Mouse (Mus musculus): ENCODE data around the gene Tmem165. TPM values are rescaled to one million over a fixed set of nuclear protein-coding genes. Genes with fewer than 3 reads are reported as not detected.

The Tmem165 gene
- polyA plus RNA-seq (2021; fragmentation: Nextera tagmentation): 2.9 and 3.8 TPM in 2 replicates
- long read RNA-seq, experiment 1, partial matches to known transcripts: 3 of 7 reads
- long read RNA-seq, experiment 1, other reads (novel, unspliced or antisense): 0 of 7 reads
- long read RNA-seq, experiment 2, transcript Tmem165-201 (6 exons, 1,897 nt): major isoform, 13 of 13 reads
- long read RNA-seq, experiment 2, partial matches to known transcripts: 0 of 13 reads
- long read RNA-seq, experiment 2, other reads (novel, unspliced or antisense): 0 of 13 reads

GRCm38 (mm10) chr5:76183750-76184261, at the start of gene Tmem165:
Gene Tmem165, plus strand, starts transcription at chr5:76183880.

GRCm38 (mm10) chr5:76139808-76140729, 43.6 kb upstream of the Tmem165 start, which contains the start of gene Srd5a3:
Gene Srd5a3, plus strand, starts transcription at chr5:76140271.

Other genes with a start within 250 kb of the Tmem165 start
- 2.7 and 2.9 TPM in 2 replicates for gene Kdr, start 205.4 kb upstream of the Tmem165 start, polyA plus RNA-seq (2021; fragmentation: Nextera tagmentation)
- gene Srd5a3, start 43.6 kb upstream of the Tmem165 start, polyA plus RNA-seq (2021; fragmentation: Nextera tagmentation): 22.0 and 24.6 TPM in 2 replicates
- 9.6 and 10.0 TPM in 2 replicates for gene Clock, start 120.9 kb downstream of the Tmem165 start, polyA plus RNA-seq (2021; fragmentation: Nextera tagmentation)
- gene Pdcl2, start 147.3 kb downstream of the Tmem165 start, polyA plus RNA-seq (2021; fragmentation: Nextera tagmentation): not detected in 2 replicates
- 0.19 TPM in 1 of 2 replicates, not detected in the other for gene Nmu, start 179.9 kb downstream of the Tmem165 start, polyA plus RNA-seq (2021; fragmentation: Nextera tagmentation)